Mouse (Mus musculus) heart, embryonic 11.5 days (tissue): ENCODE measurements around the gene Cyp17a1. TPM values are rescaled to one million over a fixed set of nuclear protein-coding genes. Genes with fewer than 3 reads are reported as not detected.

Source experiments
- ATAC-seq: fragments of 200-750 bp; cut with Nextera tagmentation; replicated peaks from 2 replicates; pipeline ENCODE4 v1.8.0; 2017; ENCODE audit warnings: moderate library complexity; ENCODE audit not compliant: insufficient number of reproducible peaks, low FRiP score, low TSS enrichment
- H3K27ac ChIP-seq: fragments of 300-500 bp; sonication (generic); 2 replicates; pipeline ENCODE4 v1.5.1; 2014; ENCODE audit warnings: mild to moderate bottlenecking, low read depth, low read length
- H3K27me3 ChIP-seq: fragments of 300-500 bp; sonication (generic); 2 replicates; pipeline ENCODE4 v1.6.1; 2014; ENCODE audit warnings: mild to moderate bottlenecking, low read length, mixed read lengths; ENCODE audit not compliant: control insufficient read depth, insufficient read depth
- H3K36me3 ChIP-seq: fragments of 300-500 bp; sonication (generic); 2 replicates; pipeline ENCODE4 v1.6.1; 2014; ENCODE audit warnings: mild to moderate bottlenecking, low read length, moderate library complexity, mixed read lengths; ENCODE audit not compliant: control insufficient read depth, insufficient read depth
- H3K4me1 ChIP-seq: fragments of 300-500 bp; sonication (generic); 2 replicates; pipeline ENCODE4 v1.6.1; 2014; ENCODE audit warnings: low read length; ENCODE audit not compliant: control insufficient read depth, insufficient read depth
- H3K4me2 ChIP-seq: fragments of 300-500 bp; sonication (generic); 2 replicates; pipeline ENCODE4 v1.6.1; 2014; ENCODE audit warnings: mild to moderate bottlenecking, moderate library complexity
- H3K4me3 ChIP-seq: fragments of 300-500 bp; sonication (generic); 2 replicates; pipeline ENCODE4 v1.5.1; 2014; ENCODE audit warnings: low read depth, low read length
- H3K9ac ChIP-seq: fragments of 300-500 bp; sonication (generic); 2 replicates; pipeline ENCODE4 v1.6.1; 2014; ENCODE audit warnings: mild to moderate bottlenecking, low read depth, low read length, moderate library complexity
- H3K9me3 ChIP-seq: fragments of 300-500 bp; sonication (generic); replicated peaks from 2 replicates; pipeline ENCODE4 v1.6.1; 2016; ENCODE audit warnings: low read length; ENCODE audit not compliant: control insufficient read depth
- WGBS: fragments of 180-500 bp; shearing (Covaris S2); extraction: QIAGEN DNeasy Blood & Tissue Kit; methylation state at CpG from one replicate; pipeline ENCODE4 v1.1.7; 2014; ENCODE audit not compliant: insufficient replicate concordance; 5-methylcytosine and 5-hydroxymethylcytosine counted together
- polyA plus RNA-seq: library from polyadenylated mRNA; unstranded; fragments of >200 nt; fragmentation: Nextera tagmentation; extraction: Ambion mirVana; gene quantifications from 2 replicates; pipeline ENCODE4 v1.2.1, GENCODE M21; 2014

The Cyp17a1 gene
- polyA plus RNA-seq, 1 experiment from 2014 or later: 1.1 TPM

- Histone ChIP-seq H3K4me3 (no peak overlapping the region), H3K9me3 (no peaks in the 10 kb centered on the region), H3K36me3 (no peaks in the 10 kb centered on the region; the same call in 1 of the 2 replicates), H3K4me2 (no peak overlapping the region), H3K27ac (no peak overlapping the region), H3K9ac (no peak overlapping the region), H3K4me1 (peaks cover 8% of the 10 kb centered on the region), H3K27me3 (no peaks in the 10 kb centered on the region)
- no peak for ATAC-seq
- 48% methylated on average over 7 of the region's 7 CpGs for WGBS
Measured at GRCm38 (mm10) chr19:46705779-46706495, 33.0 kb upstream of the Cyp17a1 start.

DNA sequence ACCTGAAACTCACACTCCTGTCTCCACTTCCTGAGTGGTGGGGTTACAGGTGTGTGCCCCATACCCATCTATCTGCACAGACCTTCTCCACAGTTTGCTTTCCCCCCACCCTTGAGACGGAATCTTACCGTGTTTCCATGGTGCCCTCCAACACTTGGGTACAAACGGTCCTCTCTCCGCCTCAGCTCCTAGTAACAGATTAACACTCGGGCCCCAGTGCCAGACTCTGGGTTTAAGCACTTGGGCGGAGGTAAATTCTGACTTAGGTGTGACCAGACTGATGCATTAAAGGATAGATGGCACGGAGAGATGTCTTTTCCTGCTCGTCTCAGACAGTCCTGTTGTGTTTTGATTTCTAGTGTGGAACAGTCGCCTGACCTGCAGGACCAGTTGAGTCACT, 28.2 kb upstream of the Cyp17a1 start:
- Histone ChIP-seq H3K27me3 (no peaks in the 10 kb centered on the region), H3K4me2 (no peak overlapping the region), H3K36me3 (no peaks in the 10 kb centered on the region; the same call in 1 of the 2 replicates), H3K4me1 (no peaks in the 10 kb centered on the region), H3K9me3 (no peaks in the 10 kb centered on the region), H3K9ac (no peak overlapping the region), H3K4me3 (no peak overlapping the region), H3K27ac (no peak overlapping the region)
- ATAC-seq: no peak
- 79% methylated on average over 9 of the region's 9 CpGs for WGBS

GRCm38 (mm10) chr19:46699011-46699481, 26.1 kb upstream of the Cyp17a1 start:
- Histone ChIP-seq H3K9me3 (no peaks in the 10 kb centered on the region), H3K27ac (no peak overlapping the region), H3K4me2 (no peak overlapping the region), H3K27me3 (no peaks in the 10 kb centered on the region), H3K4me1 (no peaks in the 10 kb centered on the region), H3K36me3 (peaks cover 2% of the 10 kb centered on the region; the same call in 1 of the 2 replicates), H3K9ac (no peak overlapping the region), H3K4me3 (no peak overlapping the region)
- WGBS: 73% methylated on average over 10 of the region's 10 CpGs
- no peak for ATAC-seq

DNA sequence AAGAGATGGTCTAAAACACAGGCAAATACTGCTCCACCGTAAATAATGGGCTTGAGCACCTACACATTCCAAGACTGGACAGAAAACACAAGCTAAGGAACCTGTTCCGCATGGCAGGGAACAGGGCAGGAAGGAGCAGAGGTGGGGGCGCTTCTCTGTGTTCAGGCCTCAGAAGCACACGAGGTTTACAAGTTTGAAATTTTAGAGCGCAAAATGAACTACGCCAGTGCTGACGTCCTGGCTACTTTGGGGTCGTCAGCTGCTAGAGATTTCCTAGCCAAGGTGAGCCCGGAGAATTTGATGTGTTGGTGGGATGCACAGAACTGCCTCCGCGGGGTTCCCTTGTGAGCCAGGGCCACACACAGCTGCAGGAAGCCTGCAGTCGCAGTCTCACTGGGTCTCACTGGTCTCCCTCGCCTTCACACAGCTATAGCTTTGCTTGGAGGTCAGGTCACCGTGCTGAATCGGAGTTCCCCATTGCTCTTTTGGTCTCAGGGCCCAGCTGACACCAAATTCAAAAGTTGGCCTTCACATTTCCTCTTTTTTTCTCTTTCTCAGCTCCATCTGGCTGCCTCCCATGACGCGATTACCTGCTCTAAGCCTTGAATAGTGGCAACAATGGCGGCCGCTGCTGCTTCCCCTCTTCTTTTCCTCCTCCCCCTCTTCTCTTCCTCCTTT, 25.0 kb upstream of the Cyp17a1 start:
- H3K36me3 ChIP-seq: peaks cover 2% of the 10 kb centered on the region; the same call in 1 of the 2 replicates
- H3K27ac ChIP-seq: no peak overlapping the region
- 56% methylated on average over 19 of the region's 19 CpGs for WGBS
- H3K9ac ChIP-seq: no peak overlapping the region
- no peak for ATAC-seq
- no peak overlapping the region for H3K4me2 ChIP-seq
- no peaks in the 10 kb centered on the region for H3K27me3 ChIP-seq
- no peaks in the 10 kb centered on the region for H3K4me1 ChIP-seq
- H3K4me3 ChIP-seq: no peak overlapping the region
- H3K9me3 ChIP-seq: no peaks in the 10 kb centered on the region

GRCm38 (mm10) chr19:46696943-46697342, 24.0 kb upstream of the Cyp17a1 start:
- peaks cover 2% of the 10 kb centered on the region; the same call in 1 of the 2 replicates for H3K36me3 ChIP-seq
- no peak overlapping the region for H3K9ac ChIP-seq
- 85% methylated on average over 7 of the region's 7 CpGs for WGBS
- no peak overlapping the region for H3K4me2 ChIP-seq
- no peaks in the 10 kb centered on the region for H3K4me1 ChIP-seq
- H3K9me3 ChIP-seq: no peaks in the 10 kb centered on the region
- no peak for ATAC-seq
- H3K27ac ChIP-seq: no peak overlapping the region
- H3K4me3 ChIP-seq: no peak overlapping the region
- no peaks in the 10 kb centered on the region for H3K27me3 ChIP-seq

DNA sequence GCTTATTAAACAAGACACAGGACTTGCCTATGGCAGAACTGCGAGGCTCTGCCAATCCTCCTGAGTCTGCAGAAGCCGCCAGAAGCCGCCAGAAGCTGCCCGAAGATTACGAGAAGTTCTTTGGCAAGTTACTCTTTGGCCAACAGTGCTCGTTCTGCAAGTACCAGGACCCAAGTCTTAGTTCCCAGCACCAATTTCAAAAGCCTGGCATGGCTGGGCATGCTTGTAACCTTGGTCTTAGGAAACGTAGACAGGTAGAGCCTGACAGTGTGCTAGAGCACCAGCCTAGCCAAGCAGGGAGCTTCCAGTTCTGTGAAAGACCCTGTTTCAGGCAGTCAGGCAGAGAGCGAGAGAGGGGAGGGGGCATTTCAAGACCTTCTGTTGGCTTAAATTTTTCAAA, 23.5 kb upstream of the Cyp17a1 start:
- Histone ChIP-seq H3K4me3 (no peak overlapping the region), H3K9me3 (no peaks in the 10 kb centered on the region), H3K27ac (no peak overlapping the region), H3K36me3 (peaks cover 2% of the 10 kb centered on the region; the same call in 1 of the 2 replicates), H3K4me2 (no peak overlapping the region), H3K4me1 (no peaks in the 10 kb centered on the region), H3K9ac (no peak overlapping the region), H3K27me3 (no peaks in the 10 kb centered on the region)
- 89% methylated on average over 8 of the region's 8 CpGs for WGBS
- no peak for ATAC-seq

GRCm38 (mm10) chr19:46693146-46693545, 20.2 kb upstream of the Cyp17a1 start:
- Histone ChIP-seq H3K27me3 (no peaks in the 10 kb centered on the region), H3K27ac (no peak overlapping the region), H3K4me3 (no peak overlapping the region), H3K9ac (no peak overlapping the region), H3K4me1 (0 out of 2 replicates have a peak, but pooled peaks cover 7% of the 10 kb centered on the region), H3K9me3 (no peaks in the 10 kb centered on the region), H3K36me3 (0 out of 2 replicates have a peak, but pooled peaks cover 2% of the 10 kb centered on the region), H3K4me2 (no peak overlapping the region)
- WGBS: 88% methylated on average over 4 of the region's 4 CpGs
- ATAC-seq: no peak

DNA sequence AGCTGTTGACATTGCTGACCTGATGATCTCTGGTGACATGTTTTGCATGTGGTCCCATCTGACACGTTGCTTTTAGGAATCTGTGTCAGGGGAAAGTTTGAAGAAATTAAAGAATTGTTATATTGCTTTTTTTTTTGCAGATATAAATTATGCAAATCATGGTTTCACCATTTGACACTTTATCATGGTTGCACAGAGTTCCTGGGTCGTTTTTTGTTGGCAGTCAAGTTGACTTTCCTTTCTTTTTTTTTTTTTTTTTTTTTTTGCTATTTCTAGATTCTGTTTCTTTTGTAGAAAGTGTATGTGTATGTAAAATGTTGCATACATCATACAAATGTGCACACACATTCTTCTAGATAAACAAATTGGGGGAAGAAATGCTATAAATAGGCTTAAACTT, 18.1 kb upstream of the Cyp17a1 start:
- H3K27me3 ChIP-seq: no peaks in the 10 kb centered on the region
- WGBS: 83% methylated on average over 2 of the region's 2 CpGs

More for the DNA sequence above, 18.1 kb upstream of the Cyp17a1 start:
- Histone ChIP-seq H3K4me2 (no peak overlapping the region), H3K4me3 (no peak overlapping the region), H3K4me1 (0 out of 2 replicates have a peak, but pooled peaks cover 7% of the 10 kb centered on the region), H3K9me3 (no peaks in the 10 kb centered on the region), H3K9ac (no peak overlapping the region), H3K36me3 (0 out of 2 replicates have a peak, but pooled peaks cover 2% of the 10 kb centered on the region), H3K27ac (no peak overlapping the region)
- no peak for ATAC-seq
